Mouse (Mus musculus) spleen, adult 2 months (tissue): ENCODE measurements around the gene Car5a.

Experiments
- CTCF ChIP-seq: fragments of 200-500 bp; IDR thresholded peaks from 2 replicates; pipeline ENCODE4 v1.5.1; 2011; ENCODE audit warnings: mild to moderate bottlenecking, inconsistent platforms; ENCODE audit not compliant: insufficient read depth, insufficient read length, insufficient replicate concordance; ENCODE audit errors: extremely low read depth
- POLR2A ChIP-seq: fragments of 200-500 bp; IDR thresholded peaks from 2 replicates; pipeline ENCODE4 v1.6.1; 2011; ENCODE audit warnings: low read depth, low read length, inconsistent platforms

- TF ChIP-seq CTCF (no peak), POLR2A (no peak)
Measured at GRCm38 (mm10) chr8:121953821-121954545, 9.3 kb upstream of the Car5a start.
